Mouse (Mus musculus) MEL (cell line): Measurements from ENCODE around the gene Smg1. TPM values are rescaled to one million over a fixed set of nuclear protein-coding genes. Genes with fewer than 3 reads are reported as not detected.

Experiments used
- DNase-seq: peaks from one replicate; pipeline ENCODE4 v3.0.0; 2011; ENCODE audit warnings: low read depth, low spot score
- H3K27ac ChIP-seq: 2 replicates; pipeline ENCODE4 v1.5.1; 2012; ENCODE audit warnings: low read depth, mild to moderate bottlenecking, control low read depth, low read length, moderate library complexity; ENCODE audit not compliant: control insufficient read depth
- H3K27me3 ChIP-seq, 2 experiments: fragments of 150-350 bp in 1 of 2; sonication (generic) in 1 of 2; 2 replicates each; pipeline ENCODE4 v1.6.1; 2012; ENCODE audit warnings: low read length in 2 of 2, mild to moderate bottlenecking in 2 of 2, improper control_type of control experiment in 1 of 2, moderate library complexity in 1 of 2; ENCODE audit not compliant: insufficient read depth in 2 of 2, control insufficient read depth in 1 of 2
- H3K36me3 ChIP-seq, 2 experiments: 2 replicates each; pipeline ENCODE4 v1.6.1; 2012 to 2014; ENCODE audit warnings: low read length in 2 of 2, improper control_type of control experiment in 1 of 2, inconsistent platforms in 1 of 2, mild to moderate bottlenecking in 1 of 2; ENCODE audit not compliant: insufficient read depth in 2 of 2, control insufficient read depth in 1 of 2
- H3K4me1 ChIP-seq, 2 experiments: fragments of 150-350 bp in 1 of 2; sonication (generic) in 1 of 2; 2 replicates each; pipeline ENCODE4 v1.6.1; 2012; ENCODE audit warnings: low read length in 2 of 2, improper control_type of control experiment in 1 of 2, mild to moderate bottlenecking in 1 of 2; ENCODE audit not compliant: insufficient read depth in 2 of 2, control insufficient read depth in 1 of 2
- H3K4me3 ChIP-seq, 2 experiments: fragments of 150-350 bp in 1 of 2; sonication (generic) in 1 of 2; 2 replicates each; pipeline ENCODE4 v1.5.1; 2012; ENCODE audit warnings: low read depth in 2 of 2, low read length in 2 of 2, mild to moderate bottlenecking in 2 of 2, moderate library complexity in 2 of 2, control low read depth in 1 of 2, improper control_type of control experiment in 1 of 2; ENCODE audit not compliant: control insufficient read depth in 1 of 2, insufficient read depth in 1 of 2
- H3K79me2 ChIP-seq: 2 replicates; pipeline ENCODE4 v1.6.1; 2012; ENCODE audit warnings: mild to moderate bottlenecking, low read length, moderate library complexity; ENCODE audit not compliant: control insufficient read depth, poor library complexity, insufficient read depth
- H3K9ac ChIP-seq: 2 replicates; pipeline ENCODE4 v1.6.1; 2012; ENCODE audit warnings: low read depth, mild to moderate bottlenecking, control low read depth, low read length, moderate library complexity; ENCODE audit not compliant: control insufficient read depth, poor library complexity, severe bottlenecking
- H3K9me3 ChIP-seq: fragments of 150-350 bp; sonication (generic); replicated peaks from 2 replicates; pipeline ENCODE4 v1.6.1; 2012; ENCODE audit warnings: mild to moderate bottlenecking, low read length, improper control_type of control experiment, moderate library complexity; ENCODE audit not compliant: insufficient read depth
- BHLHE40 ChIP-seq: IDR thresholded peaks from 2 replicates; pipeline ENCODE4 v1.6.1; 2012; ENCODE audit warnings: low read depth, mild to moderate bottlenecking, inconsistent platforms, low read length, improper control_type of control experiment, borderline replicate concordance
- CHD2 ChIP-seq: IDR thresholded peaks from 2 replicates; pipeline ENCODE4 v1.6.1; 2011; ENCODE audit warnings: low read length, improper control_type of control experiment
- CTCF ChIP-seq, 3 experiments: IDR thresholded peaks in 2 of 3; conservative IDR thresholded peaks in 1 of 3; 2 replicates each; pipeline ENCODE4 v1.5.1; 2011 to 2012; ENCODE audit warnings: low read length in 3 of 3, low read depth in 2 of 3, mild to moderate bottlenecking in 2 of 3, improper control_type of control experiment in 1 of 3, inconsistent platforms in 1 of 3, mixed read lengths in 1 of 3, moderate library complexity in 1 of 3; ENCODE audit not compliant: control insufficient read depth in 1 of 3, insufficient read depth in 1 of 3, poor library complexity in 1 of 3, severe bottlenecking in 1 of 3
- E2F4 ChIP-seq: IDR thresholded peaks from 2 replicates; pipeline ENCODE4 v1.6.1; 2011; ENCODE audit warnings: low read depth, low read length, improper control_type of control experiment, borderline replicate concordance
- GABPA ChIP-seq: IDR thresholded peaks from 2 replicates; pipeline ENCODE4 v1.6.1; 2012; ENCODE audit warnings: low read depth, mild to moderate bottlenecking, inconsistent platforms, low read length, improper control_type of control experiment, moderate library complexity
- GATA1 ChIP-seq: IDR thresholded peaks from 2 replicates; pipeline ENCODE4 v1.6.1; 2011; ENCODE audit warnings: low read depth, low read length, improper control_type of control experiment
- HCFC1 ChIP-seq: IDR thresholded peaks from 2 replicates; pipeline ENCODE4 v1.6.1; 2012; ENCODE audit warnings: low read depth, mild to moderate bottlenecking, inconsistent platforms, low read length, improper control_type of control experiment, moderate library complexity
- KAT2A ChIP-seq: conservative IDR thresholded peaks from 2 replicates; pipeline ENCODE4 v1.6.1; 2012; ENCODE audit warnings: low read depth, low read length, improper control_type of control experiment, inconsistent platforms
- MAFK ChIP-seq: IDR thresholded peaks from 2 replicates; pipeline ENCODE4 v1.6.1; 2011; ENCODE audit warnings: low read depth, mild to moderate bottlenecking, low read length, improper control_type of control experiment, borderline replicate concordance
- MAZ ChIP-seq: IDR thresholded peaks from 2 replicates; pipeline ENCODE4 v1.6.1; 2012; ENCODE audit warnings: low read depth, mild to moderate bottlenecking, inconsistent platforms, low read length, improper control_type of control experiment
- MEF2A ChIP-seq: IDR thresholded peaks from 2 replicates; pipeline ENCODE4 v1.6.1; 2014; ENCODE audit warnings: low read depth, mild to moderate bottlenecking, inconsistent platforms, low read length, improper control_type of control experiment; ENCODE audit not compliant: poor library complexity, insufficient replicate concordance, severe bottlenecking; ENCODE audit errors: extremely low read depth
- MXI1 ChIP-seq: IDR thresholded peaks from 2 replicates; pipeline ENCODE4 v1.6.1; 2011; ENCODE audit warnings: mild to moderate bottlenecking, low read depth, low read length, improper control_type of control experiment
- MYC ChIP-seq: IDR thresholded peaks from 2 replicates; pipeline ENCODE4 v1.6.1; 2011; ENCODE audit warnings: low read depth, mild to moderate bottlenecking, low read length, improper control_type of control experiment, moderate library complexity
- NELFE ChIP-seq: IDR thresholded peaks from 2 replicates; pipeline ENCODE4 v1.6.1; 2011; ENCODE audit warnings: low read depth, low read length, improper control_type of control experiment
- NRF1 ChIP-seq: IDR thresholded peaks from 2 replicates; pipeline ENCODE4 v1.6.1; 2014; ENCODE audit warnings: low read depth, mild to moderate bottlenecking, inconsistent platforms, low read length, improper control_type of control experiment, moderate library complexity; ENCODE audit not compliant: poor library complexity, insufficient read depth, severe bottlenecking
- POLR2A ChIP-seq, 2 experiments: IDR thresholded peaks; 2 replicates each; pipeline ENCODE4 v1.6.1; 2011 to 2012; ENCODE audit warnings: low read length in 2 of 2, mild to moderate bottlenecking in 2 of 2, control low read depth in 1 of 2, improper control_type of control experiment in 1 of 2, low read depth in 1 of 2, moderate library complexity in 1 of 2; ENCODE audit not compliant: control insufficient read depth in 1 of 2, insufficient read depth in 1 of 2, poor library complexity in 1 of 2
- RAD21 ChIP-seq: IDR thresholded peaks from 2 replicates; pipeline ENCODE4 v1.6.1; 2011; ENCODE audit warnings: mild to moderate bottlenecking, low read depth, low read length, improper control_type of control experiment
- RCOR1 ChIP-seq: IDR thresholded peaks from 2 replicates; pipeline ENCODE4 v1.6.1; 2012; ENCODE audit warnings: low read depth, mild to moderate bottlenecking, inconsistent platforms, low read length, improper control_type of control experiment
- SIN3A ChIP-seq: IDR thresholded peaks from 2 replicates; pipeline ENCODE4 v1.6.1; 2012; ENCODE audit warnings: low read length, improper control_type of control experiment, inconsistent platforms
- TAL1 ChIP-seq: IDR thresholded peaks from 2 replicates; pipeline ENCODE4 v1.6.1; 2012; ENCODE audit warnings: mild to moderate bottlenecking, inconsistent platforms, low read length, moderate library complexity, mixed read lengths
- TBP ChIP-seq: IDR thresholded peaks from 2 replicates; pipeline ENCODE4 v1.8.0; 2011; ENCODE audit warnings: low read depth, low read length, improper control_type of control experiment
- TCF12 ChIP-seq: IDR thresholded peaks from 2 replicates; pipeline ENCODE4 v1.6.1; 2014; ENCODE audit warnings: low read depth, mild to moderate bottlenecking, inconsistent platforms, low read length, improper control_type of control experiment, moderate library complexity
- UBTF ChIP-seq: IDR thresholded peaks from 2 replicates; pipeline ENCODE4 v1.6.1; 2012; ENCODE audit warnings: low read depth, mild to moderate bottlenecking, inconsistent platforms, low read length, improper control_type of control experiment, moderate library complexity, borderline replicate concordance; ENCODE audit not compliant: insufficient read depth
- USF2 ChIP-seq, 2 experiments: IDR thresholded peaks; 2 replicates each; pipeline ENCODE4 v1.6.1; 2011 to 2012; ENCODE audit warnings: improper control_type of control experiment in 2 of 2, low read length in 2 of 2, borderline replicate concordance in 1 of 2, inconsistent platforms in 1 of 2, low read depth in 1 of 2, mild to moderate bottlenecking in 1 of 2; ENCODE audit not compliant: insufficient read depth in 1 of 2
- ZNF384 ChIP-seq: IDR thresholded peaks from 2 replicates; pipeline ENCODE4 v1.6.1; 2012; ENCODE audit warnings: low read depth, mild to moderate bottlenecking, inconsistent platforms, low read length, improper control_type of control experiment
- polyA plus RNA-seq, 2 experiments: library from polyadenylated mRNA; stranded (reverse) in 1 of 2; unstranded in 1 of 2; fragments of >175 nt in 1 of 2; fragments of >200 nt in 1 of 2; gene quantifications; 2 replicates each; pipeline versions ENCODE4 v1.2.1 to v1.2.4; 2012; ENCODE audit warnings: low replicate concordance in 2 of 2, low read depth in 1 of 2; ENCODE audit not compliant: insufficient read length in 2 of 2, insufficient read depth in 1 of 2, missing spikeins in 1 of 2
- total RNA-seq: library from RNA; depleted of rRNA; stranded (reverse); fragments of 300-350 nt; gene quantifications from 2 replicates; pipeline ENCODE4 v1.2.3, GENCODE M21; 2012

The Smg1 gene
- total and polyA plus RNA-seq, 3 experiments, result 24.2 to 49.6 (median 32.6) TPM

DNA sequence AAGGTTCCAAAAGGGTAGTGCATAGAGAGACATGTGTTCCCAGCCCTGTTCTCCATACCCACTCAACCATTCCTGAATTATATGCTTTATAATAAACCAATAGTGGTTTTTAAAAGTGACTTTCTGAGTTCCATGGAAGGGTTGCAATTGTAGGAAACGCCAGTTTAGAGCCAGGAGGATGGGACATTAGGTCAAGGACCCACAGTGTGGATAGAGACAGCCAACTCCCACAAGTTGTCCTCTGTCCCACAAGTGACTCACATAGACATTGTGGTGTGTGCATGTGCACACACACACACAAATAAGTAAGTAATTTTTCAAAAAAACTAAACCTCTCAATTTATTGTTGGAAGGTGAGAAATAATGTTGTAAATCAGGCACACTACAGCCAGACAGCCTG is 20.1 kb upstream of the Smg1 start:
- TF ChIP-seq MYC (no peak), MXI1 (no peak), RAD21 (no peak), POLR2A (IDR thresholded peaks at IDR 0.05; ENCODE audit: control insufficient read depth in 1 of 2, insufficient read depth in 1 of 2, low read depth in 1 of 2, low read length in 2 of 2, poor library complexity in 1 of 2) (no peak), MEF2A (no peak), TCF12 (no peak), TAL1 (no peak), GATA1 (no peak), TBP (no peak), GABPA (no peak)
- no peak overlapping the region for H3K27ac ChIP-seq
- no peak for DNase-seq
- H3K4me3 ChIP-seq, result no peak overlapping the region
- no peaks in the 10 kb centered on the region for H3K9me3 ChIP-seq
- H3K4me1 ChIP-seq, result peaks cover 0 to 4% of the 10 kb centered on the region in 2 experiments; a peak in 1 of 4 replicates
- no peaks in the 10 kb centered on the region for H3K27me3 ChIP-seq
- H3K79me2 ChIP-seq, result no peaks in the 10 kb centered on the region
- H3K9ac ChIP-seq, result no peak overlapping the region
- peaks cover 0 to 2% of the 10 kb centered on the region in 2 experiments; a peak in 1 of 4 replicates for H3K36me3 ChIP-seq

DNA sequence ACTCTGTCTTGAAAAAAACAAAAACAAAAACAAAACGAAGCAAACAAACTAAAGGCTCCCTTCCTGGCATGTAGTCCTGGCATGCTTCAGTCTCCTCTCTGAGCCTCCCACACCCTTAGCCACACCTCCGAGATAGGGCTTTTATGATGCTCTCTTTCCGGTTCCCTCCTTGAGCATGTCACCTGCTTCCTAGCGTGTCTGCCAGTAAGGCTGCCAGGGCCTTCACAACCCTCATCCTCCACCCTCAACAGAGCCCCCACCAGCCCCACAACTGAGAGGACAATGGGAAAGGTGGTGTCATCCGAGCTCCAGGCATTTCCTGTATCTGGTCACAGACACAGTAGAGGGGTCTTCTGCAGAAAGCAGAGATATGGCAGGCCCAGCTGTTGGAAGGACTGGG is 18.9 kb upstream of the Smg1 start:
- Histone ChIP-seq H3K36me3 (peaks cover 0 to 2% of the 10 kb centered on the region in 2 experiments; a peak in 1 of 4 replicates), H3K9me3 (no peaks in the 10 kb centered on the region), H3K9ac (no peak overlapping the region), H3K27ac (no peak overlapping the region), H3K27me3 (no peaks in the 10 kb centered on the region), H3K79me2 (no peaks in the 10 kb centered on the region), H3K4me1 (peaks cover 0 to 4% of the 10 kb centered on the region in 2 experiments; a peak in 1 of 4 replicates), H3K4me3 (no peak overlapping the region)
- TF ChIP-seq HCFC1 (no peak), BHLHE40 (no peak), RCOR1 (no peak), USF2 (IDR thresholded peaks at IDR 0.05; ENCODE audit: borderline replicate concordance in 1 of 2, insufficient read depth in 1 of 2, low read depth in 1 of 2, low read length in 2 of 2) (no peak), SIN3A (no peak), CHD2 (no peak), MXI1 (no peak), MAFK (no peak), MAZ (no peak), NRF1 (no peak), UBTF (no peak), RAD21 (no peak), POLR2A (IDR thresholded peaks at IDR 0.05; ENCODE audit: control insufficient read depth in 1 of 2, insufficient read depth in 1 of 2, low read depth in 1 of 2, low read length in 2 of 2, poor library complexity in 1 of 2) (no peak), E2F4 (no peak), NELFE (no peak), ZNF384 (no peak), CTCF (IDR thresholded peaks at IDR 0.05 in 2 of 3, conservative IDR thresholded peaks at IDR 0.05 in 1 of 3; ENCODE audit: control insufficient read depth in 1 of 3, insufficient read depth in 1 of 3, low read depth in 2 of 3, low read length in 3 of 3, poor library complexity in 1 of 3, severe bottlenecking in 1 of 3) (no peak), TCF12 (no peak), KAT2A (no peak), TBP (no peak)
- no peak for DNase-seq
